Mouse (Mus musculus) A20 (cell line): ENCODE results near the gene Cep295.

Source experiments
- DNase-seq: peaks from one replicate; pipeline ENCODE4 v3.0.0-alpha.2; 2011; ENCODE audit warnings: low read depth, low spot score

Cep295 gene

DNA sequence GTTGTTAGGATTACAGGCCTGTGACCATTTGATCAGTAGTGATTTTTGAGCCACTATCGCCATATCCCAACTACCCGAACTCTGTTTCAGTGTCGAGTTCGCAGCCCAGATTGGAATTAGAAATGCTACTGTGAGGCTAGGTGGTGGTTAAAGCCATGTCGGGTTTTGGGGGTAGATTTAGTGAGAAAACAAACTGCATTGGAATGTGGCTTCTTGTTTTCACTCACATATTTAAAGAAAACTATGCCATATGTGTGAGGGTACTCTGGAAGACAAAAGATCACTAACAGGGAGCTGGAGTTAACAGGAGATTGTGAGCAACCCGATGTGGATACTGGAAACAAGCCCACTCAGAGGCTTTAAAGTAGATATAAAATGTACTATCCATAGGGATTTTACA is 50.3 kb downstream of the Cep295 start:
- no peak for DNase-seq

DNA sequence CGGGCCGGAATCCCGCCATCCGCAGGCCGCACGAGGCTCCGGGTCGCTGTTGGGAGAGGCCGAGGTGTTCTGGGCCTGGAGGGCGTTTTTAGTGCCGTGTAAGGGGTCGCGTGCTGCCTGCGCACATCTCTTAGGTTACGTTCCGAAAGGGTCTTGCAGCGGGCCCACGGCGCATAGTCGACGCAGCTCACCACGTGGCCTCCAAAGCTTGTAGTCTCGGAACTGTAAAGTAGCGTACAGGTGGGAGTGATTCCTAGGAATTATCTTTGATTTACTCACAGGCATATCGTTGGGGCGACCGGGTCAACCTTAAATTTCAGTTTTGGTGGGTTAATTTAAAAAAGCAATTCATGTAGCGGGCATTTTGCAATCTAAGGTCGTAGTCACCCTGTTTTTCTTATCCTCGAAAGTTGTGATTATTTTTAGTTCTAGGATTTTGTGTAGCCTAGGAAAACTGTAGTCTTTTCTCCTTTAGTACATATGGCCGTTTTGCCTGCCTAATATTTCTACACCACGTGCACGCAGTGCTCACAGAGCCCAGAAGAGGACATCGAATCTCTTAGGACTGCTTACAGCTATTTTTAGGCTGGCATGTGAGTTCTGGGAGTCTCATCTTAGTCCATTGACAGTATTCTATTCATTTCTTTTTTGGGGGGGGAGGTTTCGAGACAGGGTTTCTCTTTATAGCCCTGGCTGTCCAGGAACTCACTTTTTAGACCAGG is 51.0 kb downstream of the Cep295 start, which contains the start of gene 4931406C07Rik:
Gene 4931406C07Rik (minus strand): TSS at position 51 of the 722 bp plus-strand sequence.
- peak; percentile 44 for DNase-seq

DNA sequence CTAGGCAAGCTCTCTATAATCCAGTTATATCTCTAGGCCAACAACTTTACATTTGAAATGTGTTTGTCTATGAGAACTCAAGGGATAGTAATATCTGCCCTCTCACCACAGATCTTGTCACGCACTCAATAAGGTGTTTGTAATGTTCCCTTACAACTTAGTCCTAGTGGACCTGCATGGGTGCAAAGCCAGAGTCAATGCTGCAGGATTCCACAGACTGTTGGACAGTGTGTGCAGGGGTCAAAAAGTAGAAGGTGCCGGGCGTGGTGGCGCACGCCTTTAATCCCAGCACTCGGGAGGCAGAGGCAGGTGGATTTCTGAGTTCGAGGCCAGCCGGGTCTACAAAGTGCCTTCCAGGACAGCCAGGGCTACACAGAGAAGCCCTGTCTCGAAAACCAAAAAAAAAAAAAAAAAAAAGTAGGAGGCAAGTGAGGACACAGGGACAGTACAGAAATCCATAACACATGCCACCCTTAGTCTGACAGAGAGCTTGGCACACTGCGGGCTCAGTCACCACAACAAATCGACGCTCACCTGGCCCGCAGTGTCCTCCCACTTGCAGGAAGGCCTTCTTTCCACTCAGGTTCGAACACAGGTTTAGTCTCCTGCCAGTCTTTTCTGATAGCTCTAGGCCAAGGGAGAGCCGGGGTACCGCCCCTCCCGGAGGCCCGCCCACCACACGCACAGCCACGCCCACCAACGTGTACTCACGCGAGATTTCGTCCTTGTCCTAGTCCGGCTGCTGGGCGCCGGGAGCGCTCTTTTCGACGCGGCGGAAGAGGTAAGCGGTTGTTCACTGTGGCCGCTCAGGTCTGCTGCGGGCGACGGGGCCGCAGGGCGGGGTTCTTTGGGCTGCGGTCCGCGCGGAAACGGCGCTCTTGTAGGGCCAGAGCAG is 51.8 kb downstream of the Cep295 start, which contains the start of gene Taf1d:
Gene Taf1d (plus strand): TSS at position 712 of the 895 bp plus-strand sequence.
- peak; percentile 95 for DNase-seq

DNA sequence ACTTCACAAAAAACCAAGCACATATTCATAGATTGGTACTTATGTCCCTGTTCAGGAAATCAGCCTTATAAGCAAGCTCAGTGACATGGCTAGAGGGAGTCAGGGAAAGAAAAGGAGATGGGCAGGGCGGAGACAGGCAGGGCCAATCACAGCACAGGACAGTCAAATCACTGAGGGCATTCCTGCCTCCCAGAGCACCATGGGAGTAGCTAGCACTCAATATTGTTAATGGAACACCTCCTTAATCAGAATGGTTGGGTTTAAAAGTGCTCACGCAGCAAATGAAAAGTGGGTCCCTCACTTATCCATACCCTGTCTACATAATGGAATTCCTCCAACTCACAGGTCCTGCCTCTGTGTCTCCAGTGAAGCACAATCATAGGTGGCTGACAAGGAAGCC is 54.7 kb downstream of the Cep295 start:
- no peak for DNase-seq

DNA sequence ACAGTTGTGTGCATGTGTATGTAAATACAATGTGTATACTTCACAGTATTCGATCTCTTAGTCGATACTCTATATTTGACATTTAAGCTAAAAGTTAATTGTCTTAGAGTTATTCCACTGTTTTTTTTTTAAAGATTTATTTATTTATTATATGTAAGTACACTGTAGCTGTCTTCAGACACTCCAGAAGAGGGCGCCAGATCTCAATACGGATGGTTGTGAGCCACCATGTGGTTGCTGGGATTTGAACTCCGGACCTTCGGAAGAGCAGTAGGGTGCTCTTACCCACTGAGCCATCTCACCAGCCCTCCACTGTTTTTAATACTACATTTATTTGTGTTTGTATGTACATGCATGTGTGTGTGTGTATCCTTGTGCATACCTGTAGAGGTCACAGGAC is 55.6 kb downstream of the Cep295 start:
- DNase-seq, result peak; percentile 43

DNA sequence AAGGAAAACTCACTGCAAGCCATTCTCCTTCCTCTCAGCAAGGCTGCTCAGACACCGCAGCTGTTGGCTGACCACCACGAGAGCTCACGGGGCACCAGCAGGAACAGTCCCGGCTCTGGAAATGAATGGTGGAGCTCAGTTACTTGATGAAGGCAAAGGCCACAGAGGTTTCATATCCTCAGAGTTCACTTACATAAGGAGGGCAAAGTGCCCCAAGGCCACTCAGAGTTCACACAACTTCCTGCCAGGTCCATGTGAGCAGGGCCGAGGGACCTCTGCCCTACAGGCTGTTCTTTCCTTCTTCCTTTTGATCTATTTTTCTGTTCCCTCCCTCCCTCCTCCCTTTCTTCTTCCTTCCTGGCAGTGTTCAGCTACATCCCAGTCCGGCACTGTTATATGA is 56.2 kb downstream of the Cep295 start:
- no peak for DNase-seq

DNA sequence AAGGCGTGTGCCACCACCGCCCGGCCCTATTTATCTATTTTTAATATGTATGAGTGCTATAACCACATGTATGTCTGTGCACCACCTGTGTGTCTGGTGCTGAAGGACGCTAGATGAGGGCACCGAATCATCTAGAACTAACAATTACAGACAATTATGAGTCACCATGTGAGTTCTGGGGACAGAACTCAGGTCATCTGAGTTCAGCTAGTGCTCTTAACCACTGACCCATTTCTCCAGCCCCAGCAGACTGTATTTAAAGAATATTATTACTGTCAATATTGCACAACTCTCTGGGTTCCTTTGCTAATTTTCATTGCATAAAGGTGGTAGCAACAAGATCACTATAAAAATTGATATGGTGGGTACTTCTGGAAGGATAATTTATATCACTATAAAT is 57.5 kb downstream of the Cep295 start:
- no peak for DNase-seq

DNA sequence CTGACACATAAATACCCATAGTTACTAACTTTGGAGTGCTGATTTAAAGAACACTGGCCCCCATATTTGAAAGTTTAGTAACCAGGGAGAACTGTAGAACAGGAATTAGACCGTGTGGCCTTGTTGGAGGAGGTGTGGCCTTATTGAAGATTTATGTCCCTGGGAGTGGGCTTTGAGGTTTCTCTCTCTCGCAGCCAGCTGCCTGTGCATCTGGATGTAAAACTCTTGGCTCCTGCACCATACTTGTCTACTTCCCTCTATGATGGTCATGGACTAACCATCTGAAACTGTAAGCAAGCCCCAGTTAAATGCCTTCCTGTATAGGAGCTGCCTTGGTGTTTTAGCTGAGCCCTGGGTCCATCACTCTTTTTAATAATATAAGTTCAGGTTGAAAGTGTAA is 59.1 kb downstream of the Cep295 start:
- DNase-seq, result no peak

DNA sequence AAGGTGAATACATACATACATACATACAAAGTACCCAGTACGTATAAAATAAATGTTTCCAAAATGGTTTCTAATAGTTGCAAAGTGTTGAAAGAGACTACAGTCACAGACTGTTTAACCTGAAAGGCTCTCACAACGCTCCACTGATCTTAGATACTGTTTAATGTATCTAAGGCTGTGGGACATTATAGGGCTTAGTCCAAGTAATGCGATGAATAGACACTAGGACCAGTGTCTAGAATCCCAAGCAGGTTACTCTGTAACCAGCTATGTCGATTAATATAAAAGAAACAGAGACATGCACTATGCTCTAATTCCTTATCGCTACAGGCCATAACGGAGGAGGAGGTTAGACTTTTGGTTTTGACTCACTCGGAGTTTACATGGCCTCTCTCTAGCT is 60.5 kb downstream of the Cep295 start:
- no peak for DNase-seq

DNA sequence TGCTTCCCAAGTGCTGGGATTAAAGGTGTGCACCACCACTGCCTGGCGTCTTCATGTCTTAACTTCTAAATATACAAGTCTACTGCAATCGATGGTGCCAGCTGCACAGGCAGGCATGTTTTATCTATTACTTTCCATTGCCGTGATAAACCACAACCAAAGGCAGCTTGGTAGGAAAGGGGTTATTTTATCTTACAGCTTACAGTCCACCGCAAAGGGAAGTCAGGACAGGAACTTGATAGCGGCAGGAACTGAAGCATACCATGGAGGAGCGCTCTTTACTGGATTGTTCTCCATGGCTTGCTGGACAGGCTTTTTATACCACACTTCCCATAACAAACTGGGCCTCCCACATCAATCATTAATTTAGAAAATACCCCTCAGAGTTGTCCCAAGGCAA is 68.3 kb downstream of the Cep295 start:
- DNase-seq, result no peak

DNA sequence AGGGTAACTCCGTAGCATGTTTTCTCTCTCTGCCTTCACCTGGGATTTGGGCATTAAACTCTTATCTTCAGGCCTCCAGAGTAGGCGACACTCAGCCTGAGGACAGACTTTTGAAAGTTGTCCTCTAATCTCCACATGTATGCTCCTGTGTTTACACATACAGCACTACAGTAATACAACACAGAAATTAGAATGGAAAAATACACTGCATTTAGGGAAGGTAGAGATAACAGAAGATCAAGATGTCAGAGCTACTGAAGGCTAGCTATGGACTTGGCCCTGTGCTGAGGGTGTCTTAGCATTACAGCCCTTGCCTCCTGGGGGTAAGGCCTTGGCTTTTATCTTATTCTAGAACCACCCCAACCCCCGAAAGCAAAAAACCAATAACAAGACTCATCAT is 69.2 kb downstream of the Cep295 start:
- DNase-seq, result no peak

DNA sequence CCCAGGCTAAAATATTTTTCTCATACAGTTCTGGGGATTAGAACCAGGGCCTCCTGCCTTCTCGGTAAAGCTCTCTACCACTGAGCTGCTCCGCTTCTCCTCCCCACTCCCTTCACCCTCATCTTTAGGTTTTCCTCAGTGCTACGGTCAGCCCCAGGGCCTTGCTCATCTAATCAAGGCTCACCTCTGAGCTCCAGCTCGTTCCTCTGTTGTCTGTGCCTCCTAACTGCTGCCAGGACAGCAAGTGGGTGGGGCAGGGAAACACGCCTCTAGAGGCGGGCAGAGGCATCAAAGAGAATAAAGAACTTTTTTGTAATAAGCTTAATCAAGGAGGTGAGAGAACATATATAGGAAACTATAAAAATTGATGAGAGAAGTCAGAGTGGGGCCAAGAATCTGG is 69.7 kb downstream of the Cep295 start:
- no peak for DNase-seq

DNA sequence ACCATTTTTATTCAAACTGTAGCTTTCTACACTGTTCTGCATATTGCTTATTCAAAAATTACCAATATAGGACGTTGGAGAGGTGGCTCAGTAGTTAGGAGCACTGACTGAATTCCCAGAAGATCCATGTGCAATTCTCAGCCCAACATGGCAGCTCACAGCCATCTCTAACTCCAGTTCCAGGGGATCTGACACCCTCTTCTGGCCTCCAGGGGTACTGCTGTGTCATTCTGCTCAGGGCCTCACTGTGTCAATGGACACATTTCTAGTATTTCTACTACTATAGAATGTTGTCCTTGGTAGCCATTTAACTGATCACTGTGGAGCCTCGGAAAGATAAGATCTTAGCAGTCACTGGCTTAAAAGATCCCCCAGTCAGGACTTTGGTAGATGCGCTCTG is 72.1 kb downstream of the Cep295 start:
- DNase-seq, result peak; percentile 30

DNA sequence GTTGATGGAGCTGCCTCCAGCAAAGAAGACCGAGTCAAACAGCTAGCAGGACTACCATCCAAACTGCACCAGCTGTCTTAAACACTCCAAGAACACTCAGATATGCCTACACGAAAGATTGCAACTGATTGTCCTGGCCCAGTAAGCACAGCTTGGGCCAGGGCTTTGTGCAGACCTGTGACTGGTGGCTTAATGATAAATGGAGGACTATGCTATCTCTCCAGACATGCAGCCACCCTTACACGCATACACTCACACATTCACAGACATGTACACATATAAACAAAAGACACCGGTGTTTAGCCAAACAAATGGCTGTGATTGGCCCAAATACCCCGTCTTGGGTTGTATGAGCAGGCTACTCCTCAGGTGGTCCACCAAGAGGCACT is 77.1 kb downstream of the Cep295 start:
- no peak for DNase-seq

DNA sequence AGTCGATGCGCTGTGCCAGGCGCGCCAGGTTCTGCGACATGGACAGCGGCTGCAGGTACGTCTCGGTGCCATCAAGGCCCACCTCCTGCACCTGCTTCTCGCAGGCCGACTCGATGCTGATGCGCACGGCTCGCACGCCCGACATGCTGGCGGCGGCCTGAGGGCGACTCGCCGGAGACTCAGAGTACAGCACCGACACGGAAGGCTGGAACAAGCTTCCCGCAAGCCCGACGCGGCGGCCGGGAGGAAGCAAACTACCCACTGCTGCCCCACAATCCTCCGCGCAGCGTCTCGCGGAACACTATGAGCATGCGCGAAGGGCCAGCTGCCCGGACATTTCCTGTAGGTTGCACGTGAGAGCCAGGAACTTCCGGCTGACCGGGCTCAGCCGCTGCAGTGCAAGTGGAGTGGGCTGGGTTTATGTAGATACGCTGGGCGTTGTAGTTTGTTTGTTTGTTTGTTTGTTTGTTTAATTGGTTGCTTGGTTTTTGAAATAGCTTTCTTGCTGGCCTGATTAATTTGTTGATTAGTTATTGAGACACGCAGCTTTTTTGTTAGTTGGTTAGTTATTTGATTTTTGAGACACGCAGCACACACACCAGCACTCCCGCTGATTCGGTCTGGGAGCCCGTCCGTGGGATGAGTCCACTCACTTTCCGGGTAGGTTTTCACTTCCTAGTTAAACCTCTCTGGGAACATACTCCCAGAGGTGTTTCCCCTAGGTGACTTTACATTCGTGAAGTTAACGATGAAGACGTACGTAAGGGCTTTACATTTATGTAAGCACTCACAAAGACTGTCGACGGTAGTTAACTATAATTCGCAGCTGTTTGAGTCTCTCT is 77.7 kb downstream of the Cep295 start, which contains the start of gene Med17:
Gene Med17 (minus strand): TSS at position 283 of the 842 bp plus-strand sequence.
- peak; percentile 96 for DNase-seq

DNA sequence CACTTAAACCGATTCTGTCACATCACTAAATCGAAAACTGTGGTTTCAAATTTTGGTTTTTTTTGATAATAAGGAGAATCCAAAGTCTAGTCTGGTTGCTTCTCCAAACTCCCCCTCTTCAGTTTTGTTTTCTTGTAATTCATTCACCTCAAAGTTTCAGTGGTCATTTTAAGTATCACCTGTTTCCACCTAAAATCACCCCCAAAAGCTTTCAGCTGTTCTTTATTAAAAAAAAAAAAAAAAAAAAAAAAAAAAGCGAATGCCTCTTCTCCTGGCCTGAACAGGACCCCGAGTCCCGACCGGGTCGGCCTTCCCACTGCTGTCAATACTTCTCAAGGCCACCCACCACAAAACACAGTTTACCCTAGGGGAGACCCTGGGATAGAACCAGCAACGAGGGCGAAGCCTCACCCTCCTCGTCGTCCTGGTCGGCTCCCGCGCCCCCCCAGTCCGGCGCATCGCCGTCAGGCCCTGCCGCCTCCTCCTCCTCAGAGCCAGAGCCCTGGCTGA is 78.4 kb downstream of the Cep295 start:
- no peak for DNase-seq

DNA sequence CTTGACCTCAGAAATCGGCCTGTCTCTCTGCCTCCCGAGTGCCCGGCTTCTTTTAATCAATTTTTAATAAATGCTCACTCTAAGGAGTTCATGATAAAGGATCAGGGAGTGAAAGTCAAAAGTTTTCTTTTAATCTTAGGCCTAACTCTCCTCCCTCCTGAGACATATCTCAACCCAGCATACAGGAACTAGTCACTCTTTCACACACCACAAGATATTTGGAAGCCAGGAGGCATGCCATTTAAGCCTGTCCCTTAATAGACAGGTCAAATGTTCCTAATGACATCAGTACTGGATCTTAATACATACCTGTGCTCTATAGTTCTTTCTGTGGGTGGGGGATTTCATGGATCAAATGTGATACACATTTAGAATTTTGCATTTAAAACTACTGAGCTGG is 79.2 kb downstream of the Cep295 start:
- DNase-seq, result no peak

DNA sequence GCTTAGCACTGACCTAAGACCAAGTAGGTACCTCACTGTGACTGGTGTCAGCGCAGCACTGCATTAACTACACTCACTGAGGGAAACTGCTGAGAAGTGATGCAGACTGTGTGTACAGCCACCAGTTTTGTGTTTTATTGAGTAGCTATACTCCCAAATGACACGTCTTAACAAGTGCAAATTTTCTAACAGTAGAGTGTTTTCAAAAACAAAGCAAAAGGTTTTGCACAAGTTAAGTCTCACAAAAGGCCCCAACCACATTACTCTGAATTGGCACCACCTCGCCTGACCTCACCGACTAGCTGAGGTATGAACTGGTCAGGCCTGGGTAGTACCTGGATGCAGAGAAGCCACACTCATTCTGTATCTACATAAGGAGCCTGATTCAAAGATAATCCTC is 80.7 kb downstream of the Cep295 start:
- no peak for DNase-seq

DNA sequence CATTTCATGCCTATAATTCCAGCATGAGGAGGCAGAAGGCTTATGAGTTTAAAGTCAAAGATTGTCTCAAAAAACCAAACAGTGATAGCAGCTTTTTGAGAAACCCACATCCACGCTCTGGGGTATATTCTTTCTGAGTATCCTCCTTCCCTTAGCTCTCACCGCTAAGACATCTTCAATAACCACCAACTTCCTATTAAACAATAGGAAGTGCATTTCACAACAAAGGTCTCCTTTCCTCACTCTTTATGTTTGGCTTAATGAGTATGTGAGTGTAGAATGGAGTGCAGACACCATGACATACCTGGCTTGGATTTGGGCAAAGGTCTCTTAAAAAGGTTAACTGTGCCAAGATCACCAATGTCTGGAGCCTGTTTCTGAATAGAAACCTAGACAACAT is 83.6 kb downstream of the Cep295 start:
- DNase-seq, result no peak
